Mouse (Mus musculus): ENCODE data around the gene Alox12b.

The Alox12b gene

DNA sequence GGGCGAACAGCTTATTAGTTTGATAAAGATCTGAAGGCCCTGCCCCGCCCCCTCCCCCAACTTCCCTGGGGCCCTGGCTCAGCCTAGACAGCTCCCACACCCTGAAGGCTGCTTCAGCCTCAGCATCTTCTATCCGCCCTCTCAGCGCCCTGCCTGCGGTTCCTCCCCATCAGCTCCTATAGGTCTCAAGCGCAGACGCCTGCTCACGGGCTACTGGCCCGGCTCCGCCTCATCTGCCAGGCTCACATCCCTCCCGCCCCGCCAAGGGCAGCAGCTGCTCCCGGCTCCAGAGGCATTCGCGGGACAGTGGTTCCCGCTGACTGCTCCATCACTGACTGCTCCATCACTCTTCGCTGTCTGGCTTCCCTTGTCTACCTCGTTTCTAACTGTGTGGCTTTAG is at the start of gene Alox12b:
Alox12b (plus strand) TSS at position 190 of the 400 bp plus-strand sequence.
- no peak for DNase-seq

DNA sequence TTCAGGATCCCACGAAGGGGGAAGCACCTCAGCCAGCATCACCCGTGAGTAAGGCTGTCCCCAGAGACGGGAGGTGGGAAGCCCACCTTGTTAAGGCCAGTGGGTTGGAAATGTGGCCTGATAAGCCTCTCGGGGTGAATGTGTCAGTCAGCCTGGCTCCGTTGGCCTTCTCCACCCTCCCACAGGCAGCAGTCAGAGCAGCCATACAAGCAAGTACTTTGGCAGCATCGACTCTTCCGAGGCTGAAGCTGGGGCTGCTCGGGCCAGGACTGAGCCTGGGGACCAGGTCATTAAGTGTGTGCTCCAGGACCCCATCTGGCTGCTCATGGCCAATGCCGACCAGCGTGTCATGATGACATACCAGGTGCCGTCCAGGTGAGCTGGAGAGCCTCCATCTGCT is 49.1 kb upstream of the Alox12b start:
- DNase-seq = no peak

DNA sequence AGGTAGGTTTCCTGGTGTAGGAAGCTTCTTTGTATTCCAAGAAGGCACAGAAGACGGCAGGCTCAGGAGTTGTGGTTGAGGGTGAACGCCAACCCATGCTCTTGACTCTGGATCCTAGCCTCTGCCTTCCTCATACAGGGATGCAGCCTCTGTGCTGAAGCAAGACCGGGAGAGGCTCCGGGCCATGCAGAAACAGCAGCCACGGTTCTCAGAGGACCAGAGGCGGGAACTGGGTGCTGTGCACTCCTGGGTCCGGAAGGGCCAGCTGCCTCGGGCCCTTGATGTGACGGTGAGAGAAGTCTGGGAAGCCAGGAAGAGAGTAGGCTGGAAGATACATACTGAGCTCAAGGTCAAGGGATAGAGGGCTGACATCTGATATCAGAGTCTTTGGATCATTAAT is 48.6 kb upstream of the Alox12b start:
- no peak for DNase-seq

DNA sequence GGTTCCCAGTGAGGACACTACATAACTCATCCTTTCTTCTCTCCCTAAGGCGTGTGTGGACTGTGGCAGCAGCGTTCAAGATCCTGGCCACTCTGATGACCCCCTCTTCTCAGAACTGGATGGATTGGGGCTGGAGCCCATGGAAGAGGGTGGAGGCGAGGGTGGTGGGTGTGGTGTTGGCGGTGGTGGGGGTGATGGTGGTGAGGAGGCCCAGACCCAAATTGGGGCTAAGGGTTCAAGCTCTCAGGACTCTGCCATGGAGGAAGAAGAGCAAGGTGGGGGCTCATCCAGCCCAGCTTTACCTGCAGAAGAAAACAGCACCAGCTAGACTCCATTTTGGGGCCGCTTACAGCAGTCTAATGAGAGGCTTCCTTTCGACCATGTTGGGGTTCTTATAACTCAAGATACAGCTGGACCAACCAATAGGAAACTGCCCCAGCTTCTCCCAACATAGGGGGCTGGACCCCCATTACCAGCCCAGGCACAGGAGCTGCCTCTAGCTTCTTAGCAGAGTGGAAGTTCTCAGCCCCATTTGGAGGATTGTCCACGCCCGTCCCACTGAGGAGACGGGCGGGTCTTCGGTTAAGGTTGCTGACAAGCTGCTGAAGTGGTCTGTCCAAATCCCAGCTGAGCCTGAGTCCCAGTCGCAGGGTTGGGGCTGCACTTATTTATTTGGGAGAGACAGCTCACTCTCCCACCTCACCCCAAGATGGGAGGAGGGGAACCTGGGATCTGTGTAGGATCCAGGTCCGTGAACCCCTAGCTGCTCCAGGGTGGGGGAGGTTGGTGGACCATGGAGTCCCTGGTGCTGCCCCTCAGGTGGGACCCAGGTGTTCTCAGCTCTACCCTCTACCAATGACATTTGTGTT is 47.5 kb upstream of the Alox12b start:
- DNase-seq = peak; percentile 10

- DNase-seq = peak; percentile 93
Measured at GRCm38 (mm10) chr11:69110319-69111046, 46.3 kb upstream of the Alox12b start.

DNA sequence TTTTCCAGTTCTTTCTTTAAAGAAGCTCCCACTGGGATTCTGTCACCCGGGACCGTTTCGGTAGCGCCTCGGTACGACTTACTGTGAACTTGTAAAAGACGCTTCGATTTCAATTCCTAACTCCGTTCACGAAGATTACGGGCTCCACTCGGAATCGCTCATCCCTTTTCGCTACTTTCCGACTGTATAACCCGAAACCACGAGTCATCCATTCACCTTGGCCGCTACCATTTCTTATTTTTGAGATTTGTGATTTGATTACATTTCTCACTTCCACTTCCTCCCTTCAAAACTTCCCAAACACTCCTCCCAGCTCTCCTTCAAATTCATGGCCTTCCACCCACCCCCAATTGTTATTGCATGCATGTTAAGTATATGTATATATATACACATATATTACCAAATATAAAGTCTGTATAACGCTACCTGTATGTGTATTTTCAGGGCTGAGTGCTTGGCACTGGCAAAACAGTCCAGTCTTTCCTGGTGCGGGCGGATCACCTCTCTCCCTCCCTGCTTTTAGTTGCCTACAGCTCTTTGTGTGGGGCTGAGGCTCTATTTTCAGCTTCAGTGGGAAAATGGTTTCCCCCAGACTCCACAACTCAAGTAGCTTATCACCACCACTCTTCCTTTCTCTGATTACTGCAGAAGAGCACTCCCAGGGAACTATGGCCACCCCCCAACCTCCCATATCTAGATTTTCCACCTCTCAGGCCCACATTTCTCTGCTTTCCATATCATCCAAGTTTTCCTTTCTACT is 45.6 kb upstream of the Alox12b start:
- DNase-seq = no peak

- DNase-seq = no peak
Measured at GRCm38 (mm10) chr11:69111865-69112264, 44.9 kb upstream of the Alox12b start.

- no peak for DNase-seq
Measured at GRCm38 (mm10) chr11:69114018-69114417, 42.8 kb upstream of the Alox12b start.

DNA sequence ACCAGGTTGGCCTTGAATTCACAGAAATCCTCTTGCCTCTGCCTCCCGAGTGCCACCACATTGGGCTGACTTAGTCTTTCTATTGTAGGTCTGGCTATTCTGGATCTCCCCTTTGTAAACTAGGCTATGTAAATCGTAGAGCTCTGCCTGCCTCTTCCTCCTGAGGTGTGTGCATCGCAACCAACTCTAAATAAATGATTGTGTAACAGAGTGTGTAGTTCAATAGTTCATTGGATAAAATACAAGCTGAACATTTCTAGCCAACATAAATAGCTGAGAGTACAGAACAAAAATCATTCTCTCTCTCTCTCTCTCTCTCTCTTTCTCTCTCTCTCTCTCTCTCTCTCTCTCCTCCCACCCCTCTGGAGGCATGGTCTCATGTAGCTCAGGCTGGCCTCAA is 42.2 kb upstream of the Alox12b start:
- DNase-seq = no peak

- DNase-seq = no peak
Measured at GRCm38 (mm10) chr11:69116843-69117242, 39.9 kb upstream of the Alox12b start.

DNA sequence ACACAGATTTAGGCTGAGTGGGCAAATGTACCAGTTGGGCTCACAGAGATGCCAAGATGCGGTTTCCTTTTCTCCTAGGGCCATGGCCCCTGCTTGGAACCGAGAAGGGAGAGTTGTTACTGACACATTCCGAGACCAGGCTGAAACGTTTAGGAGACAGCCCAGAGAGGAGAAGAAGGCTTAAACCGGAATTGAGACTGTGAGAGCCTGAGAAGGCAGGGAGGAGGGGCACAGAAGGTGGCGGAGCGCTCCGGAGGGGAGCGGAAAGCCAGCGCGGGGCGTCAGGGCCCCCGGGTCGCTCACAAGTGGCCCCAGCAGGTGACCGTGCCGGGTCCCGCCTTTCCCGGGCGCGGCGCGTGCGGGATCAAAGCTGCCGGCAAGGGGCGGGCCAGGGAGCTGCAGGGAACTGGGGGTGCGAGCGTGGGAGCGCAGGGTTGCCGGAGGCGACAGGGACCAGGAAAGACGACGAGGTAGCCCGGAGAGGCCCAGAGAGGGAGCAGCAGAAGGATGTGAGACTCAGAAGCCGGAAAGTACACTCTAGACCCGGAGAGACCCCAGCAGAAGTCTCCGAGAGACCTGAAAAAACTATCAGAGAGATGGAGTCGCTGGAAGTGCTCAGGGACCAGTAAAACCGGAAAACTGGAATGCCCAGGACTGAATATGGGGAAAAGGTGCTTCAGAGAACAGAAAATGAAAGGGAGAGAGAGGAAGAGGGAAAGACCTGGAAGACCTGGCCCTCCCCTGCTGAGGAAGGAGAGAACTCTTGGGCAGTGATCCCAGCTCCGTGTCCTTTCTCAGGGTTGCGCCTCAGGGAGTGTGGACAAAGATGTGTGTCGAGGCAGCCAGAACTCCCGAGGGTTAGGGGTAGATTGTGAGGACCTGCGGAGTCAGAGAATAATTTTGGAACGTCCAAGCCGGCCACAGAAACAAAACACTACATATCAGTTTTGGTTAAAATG is 38.8 kb upstream of the Alox12b start:
- DNase-seq = peak; percentile 75

- peak; percentile 92 for DNase-seq
Measured at GRCm38 (mm10) chr11:69118765-69119164, 38.0 kb upstream of the Alox12b start.

DNA sequence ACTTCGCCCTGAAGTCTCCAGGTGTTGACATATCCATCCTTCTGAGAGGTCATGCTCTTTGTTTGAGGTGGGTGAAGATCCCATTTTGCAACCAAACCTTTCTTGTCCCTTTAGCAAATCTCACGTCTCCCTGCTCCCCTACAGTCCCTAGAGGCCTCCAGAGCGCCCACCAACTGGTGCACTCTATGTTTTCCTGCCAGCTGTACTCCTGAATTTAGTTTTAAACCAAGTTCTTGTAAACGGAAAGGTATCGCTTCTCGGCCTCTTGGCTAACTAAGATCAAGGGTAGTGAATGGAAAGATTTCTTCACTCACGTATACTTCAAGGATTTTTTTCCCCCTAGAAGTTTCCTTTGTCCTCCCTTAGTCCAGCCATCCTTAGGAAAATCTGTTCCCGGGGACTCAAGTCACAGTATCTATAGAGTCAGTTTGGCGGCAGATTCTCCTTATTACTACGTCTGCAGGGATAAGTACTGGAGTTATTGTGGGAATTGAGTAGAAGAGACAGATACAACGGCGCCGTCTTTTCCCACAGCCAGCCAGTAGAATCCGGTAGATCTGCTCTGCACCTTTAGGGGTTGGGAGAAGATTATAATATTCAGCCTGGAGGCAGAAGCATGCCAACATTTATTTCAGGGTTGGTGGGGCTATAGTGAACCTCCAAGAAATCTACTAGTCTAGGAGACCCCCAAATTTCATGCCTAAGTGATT is 37.2 kb upstream of the Alox12b start:
- DNase-seq = no peak

DNA sequence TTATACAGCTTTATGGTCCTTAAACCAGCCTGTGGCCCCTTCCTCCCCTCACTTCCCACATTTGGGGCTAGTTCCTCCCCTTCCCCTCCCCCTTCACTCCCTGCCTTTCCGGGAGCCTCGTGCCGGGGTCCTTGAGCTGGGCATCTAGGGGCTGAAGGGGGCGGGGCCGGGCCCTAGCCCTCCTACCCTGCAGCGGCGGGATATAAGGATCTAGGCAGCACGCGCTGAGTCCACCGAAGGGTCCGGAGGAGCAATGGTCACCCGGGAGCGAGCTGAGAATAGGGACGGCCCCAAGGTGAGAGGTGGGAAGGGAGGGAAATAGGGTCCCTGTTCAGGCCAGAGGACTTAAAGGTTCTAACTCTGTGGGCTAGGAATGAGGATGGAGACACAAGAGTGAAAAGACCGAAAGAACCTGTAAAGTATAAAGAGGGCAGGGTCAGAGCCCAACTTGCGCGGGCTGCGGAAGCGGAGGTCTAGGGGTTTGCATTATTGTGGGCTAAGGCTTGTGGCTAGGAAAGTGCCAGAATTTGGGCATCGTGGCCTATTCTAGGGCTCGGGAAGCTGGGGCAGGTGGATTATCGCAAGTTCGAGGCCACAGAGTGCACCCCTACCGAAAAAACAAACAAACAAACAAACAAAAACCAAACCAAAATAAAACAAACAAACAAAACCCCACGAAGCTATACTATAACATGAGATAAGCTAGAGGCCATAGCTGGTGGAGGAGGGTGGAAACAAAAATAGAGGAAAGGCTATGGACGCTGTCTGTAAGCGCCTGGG is 36.4 kb upstream of the Alox12b start, which contains the start of gene Hes7:
Hes7 (plus strand) TSS at position 184 of the 780 bp plus-strand sequence.
- peak; percentile 21 for DNase-seq

GRCm38 (mm10) chr11:69121001-69121740 is 35.6 kb upstream of the Alox12b start:
- peak; percentile 52 for DNase-seq

GRCm38 (mm10) chr11:69121741-69122335 is 35.0 kb upstream of the Alox12b start:
- no peak for DNase-seq

DNA sequence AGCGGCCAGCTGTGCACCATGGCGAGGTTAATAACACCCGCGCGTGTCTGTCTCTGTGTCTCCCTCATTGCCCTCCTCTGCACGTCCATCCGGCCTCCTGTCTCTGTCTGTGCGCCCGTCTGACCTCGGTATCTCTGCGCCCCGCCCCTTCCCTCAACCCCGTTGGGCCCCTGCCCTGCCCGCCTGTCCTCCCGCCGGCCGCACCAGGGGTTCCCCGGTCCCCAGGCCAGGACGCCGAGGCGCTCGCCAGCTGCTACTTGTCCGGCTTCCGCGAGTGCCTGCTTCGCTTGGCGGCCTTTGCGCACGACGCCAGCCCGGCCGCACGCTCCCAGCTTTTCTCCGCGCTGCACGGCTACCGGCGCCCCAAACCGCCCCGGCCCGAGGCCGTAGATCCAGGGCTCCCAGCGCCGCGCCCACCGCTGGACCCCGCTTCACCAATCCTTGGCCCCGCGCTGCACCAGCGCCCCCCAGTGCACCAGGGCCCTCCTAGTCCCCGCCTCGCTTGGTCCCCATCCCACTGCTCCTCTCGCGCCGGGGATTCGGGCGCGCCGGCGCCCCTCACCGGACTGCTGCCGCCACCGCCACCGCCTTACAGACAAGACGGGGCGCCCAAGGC is 34.3 kb upstream of the Alox12b start, which contains the start of gene 9130213A22Rik:
9130213A22Rik (minus strand) TSS at position 254 of the 616 bp plus-strand sequence.
- DNase-seq = peak; percentile 93

DNA sequence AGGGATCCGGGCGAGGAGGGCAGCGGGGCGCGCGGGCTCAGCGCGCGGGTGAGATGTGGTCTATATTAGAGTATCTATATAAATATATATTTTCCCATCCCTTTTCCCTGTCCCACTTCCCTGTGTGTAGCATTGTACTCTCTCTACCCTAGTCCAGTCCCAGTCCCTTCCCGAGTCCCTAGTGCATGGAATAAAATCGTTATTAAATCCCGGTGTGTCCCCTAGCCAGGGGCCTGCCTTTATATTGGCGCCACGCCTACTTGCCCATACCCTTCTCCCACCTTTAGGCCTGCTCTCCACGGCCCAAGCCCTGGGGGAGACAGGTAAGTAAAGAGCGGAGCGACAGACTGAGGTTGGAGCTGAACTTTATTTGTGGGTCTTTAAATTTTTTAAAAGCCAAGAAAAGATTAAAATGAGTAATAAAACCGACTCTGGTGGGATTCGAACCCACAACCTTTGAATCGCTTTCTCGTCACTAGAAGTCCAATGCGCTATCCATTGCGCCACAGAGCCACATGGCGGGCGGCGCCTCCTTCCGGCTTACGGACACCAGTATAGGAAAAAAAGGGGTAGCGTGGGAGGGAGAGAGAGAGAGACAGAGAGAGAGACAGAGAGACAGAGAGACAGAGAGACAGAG is 33.6 kb upstream of the Alox12b start:
- peak; percentile 93 for DNase-seq

Measured in kidney, postnatal 14 days (tissue).